Mouse (Mus musculus): ENCODE data around the gene Runx2. TPM values are rescaled to one million over a fixed set of nuclear protein-coding genes. Genes with fewer than 3 reads are reported as not detected.

Runx2 gene
- polyA plus RNA-seq, 1 experiment from 2014 or later, result 2.1 TPM

GRCm38 (mm10) chr17:44542706-44543105 is 271.9 kb downstream of the Runx2 start:
- H3K9me3 ChIP-seq, result no peaks in the 10 kb centered on the region
- H3K4me1 ChIP-seq, result peaks cover 19% of the 10 kb centered on the region
- WGBS, result 90% methylated on average over 3 of the region's 3 CpGs
- H3K4me3 ChIP-seq, result no peak overlapping the region
- H3K27me3 ChIP-seq (ENCODE audit: insufficient read depth, poor library complexity, severe bottlenecking), result peaks cover 16% of the 10 kb centered on the region; the same call in 1 of the 2 replicates
- no peaks in the 10 kb centered on the region for H3K36me3 ChIP-seq
- DNase-seq (ENCODE audit: low spot score), result no peak
- no peak overlapping the region for H3K27ac ChIP-seq

GRCm38 (mm10) chr17:44540699-44541098 is 273.9 kb downstream of the Runx2 start:
- Histone ChIP-seq H3K36me3 (no peaks in the 10 kb centered on the region), H3K27ac (no peak overlapping the region), H3K9me3 (no peaks in the 10 kb centered on the region), H3K27me3 (ENCODE audit: insufficient read depth, poor library complexity, severe bottlenecking) (no peaks in the 10 kb centered on the region), H3K4me1 (peaks cover 7% of the 10 kb centered on the region), H3K4me3 (no peak overlapping the region)
- WGBS, result 25% methylated on average over 5 of the region's 5 CpGs
- no peak for DNase-seq (ENCODE audit: low spot score)

GRCm38 (mm10) chr17:44538921-44539320 is 275.7 kb downstream of the Runx2 start:
- WGBS, result 63% methylated on average over 11 of the region's 11 CpGs
- Histone ChIP-seq H3K36me3 (no peaks in the 10 kb centered on the region), H3K27ac (no peak overlapping the region), H3K9me3 (no peaks in the 10 kb centered on the region), H3K27me3 (ENCODE audit: insufficient read depth, poor library complexity, severe bottlenecking) (no peaks in the 10 kb centered on the region), H3K4me3 (no peak overlapping the region), H3K4me1 (peaks cover 3% of the 10 kb centered on the region; the same call in 1 of the 2 replicates)
- DNase-seq (ENCODE audit: low spot score), result no peak

GRCm38 (mm10) chr17:44530000-44530399 is 284.6 kb downstream of the Runx2 start:
- Histone ChIP-seq H3K36me3 (no peaks in the 10 kb centered on the region), H3K4me1 (0 out of 2 replicates have a peak, but pooled peaks cover 4% of the 10 kb centered on the region), H3K9me3 (no peaks in the 10 kb centered on the region), H3K27me3 (ENCODE audit: insufficient read depth, poor library complexity, severe bottlenecking) (no peaks in the 10 kb centered on the region), H3K4me3 (no peak overlapping the region), H3K27ac (no peak overlapping the region)
- WGBS, result 69% methylated on average over 6 of the region's 6 CpGs
- no peak for DNase-seq (ENCODE audit: low spot score)

GRCm38 (mm10) chr17:44528617-44529016 is 286.0 kb downstream of the Runx2 start:
- H3K36me3 ChIP-seq, result no peaks in the 10 kb centered on the region
- no peak overlapping the region for H3K4me3 ChIP-seq
- H3K4me1 ChIP-seq, result 0 out of 2 replicates have a peak, but pooled peaks cover 4% of the 10 kb centered on the region
- 44% methylated on average over 4 of the region's 4 CpGs for WGBS
- no peaks in the 10 kb centered on the region for H3K27me3 ChIP-seq (ENCODE audit: insufficient read depth, poor library complexity, severe bottlenecking)
- no peak for DNase-seq (ENCODE audit: low spot score)
- no peak overlapping the region for H3K27ac ChIP-seq
- H3K9me3 ChIP-seq, result no peaks in the 10 kb centered on the region

GRCm38 (mm10) chr17:44524146-44524545 is 290.5 kb downstream of the Runx2 start:
- no peaks in the 10 kb centered on the region for H3K36me3 ChIP-seq
- DNase-seq (ENCODE audit: low spot score), result no peak
- no peaks in the 10 kb centered on the region for H3K27me3 ChIP-seq (ENCODE audit: insufficient read depth, poor library complexity, severe bottlenecking)
- H3K4me3 ChIP-seq, result no peak overlapping the region
- 80% methylated on average over 1 of the region's 1 CpGs for WGBS
- 0 out of 2 replicates have a peak, but pooled peaks cover 4% of the 10 kb centered on the region for H3K4me1 ChIP-seq
- H3K27ac ChIP-seq, result no peak overlapping the region
- H3K9me3 ChIP-seq, result no peaks in the 10 kb centered on the region

GRCm38 (mm10) chr17:44522906-44523305 is 291.7 kb downstream of the Runx2 start:
- H3K9me3 ChIP-seq, result no peaks in the 10 kb centered on the region
- no peak overlapping the region for H3K4me3 ChIP-seq
- DNase-seq (ENCODE audit: low spot score), result no peak
- WGBS, result 72% methylated on average over 5 of the region's 5 CpGs
- no peaks in the 10 kb centered on the region for H3K4me1 ChIP-seq
- H3K36me3 ChIP-seq, result no peaks in the 10 kb centered on the region
- H3K27me3 ChIP-seq (ENCODE audit: insufficient read depth, poor library complexity, severe bottlenecking), result no peaks in the 10 kb centered on the region
- no peak overlapping the region for H3K27ac ChIP-seq

DNA sequence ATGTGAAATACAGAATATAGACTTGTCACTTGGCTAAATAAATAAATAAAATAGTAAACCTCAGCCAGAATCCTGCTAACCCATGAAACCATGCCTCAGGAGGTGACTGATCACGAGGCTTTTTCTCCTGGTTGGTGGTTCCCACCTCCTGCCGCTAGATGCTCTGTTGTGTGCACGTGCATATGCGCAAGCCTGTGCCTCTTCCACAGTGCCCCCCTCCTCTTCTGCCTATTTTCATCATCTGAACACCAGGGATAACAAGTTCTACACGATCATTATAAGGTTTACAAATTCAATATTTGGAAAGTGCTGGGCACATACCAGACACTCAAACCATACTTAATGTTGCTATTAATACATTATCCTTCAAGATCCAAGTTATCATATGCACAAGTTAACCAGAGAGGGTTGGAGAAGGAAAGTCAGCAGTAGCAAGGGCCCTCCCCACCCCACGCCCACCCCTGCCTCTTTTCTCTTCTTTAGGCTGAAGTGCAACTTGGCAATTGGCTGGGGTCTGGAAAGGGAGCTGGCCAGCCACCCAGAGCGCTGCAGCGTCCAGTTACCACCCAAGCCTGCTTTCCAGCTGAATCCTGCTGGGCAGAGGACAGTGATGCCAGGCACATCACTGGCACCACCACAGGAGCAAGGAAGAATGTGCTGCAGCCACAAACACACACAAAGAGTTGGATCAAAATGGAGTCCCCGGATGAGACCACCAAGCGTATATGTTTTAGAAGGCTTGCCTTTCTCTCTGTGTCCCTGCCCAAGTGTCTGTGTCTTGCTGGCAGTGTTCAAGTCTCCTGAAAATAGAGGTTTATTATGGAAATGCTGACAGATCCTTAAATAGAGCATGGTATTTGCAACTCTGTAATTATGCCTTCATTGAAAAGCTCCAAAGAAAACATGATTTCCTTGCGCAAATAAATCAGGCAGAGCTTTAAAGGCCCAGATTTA is 294.2 kb downstream of the Runx2 start:
- no peak for DNase-seq (ENCODE audit: low spot score)
- Histone ChIP-seq H3K27ac (no peak overlapping the region), H3K9me3 (no peaks in the 10 kb centered on the region), H3K4me1 (no peaks in the 10 kb centered on the region), H3K4me3 (no peak overlapping the region), H3K36me3 (no peaks in the 10 kb centered on the region), H3K27me3 (ENCODE audit: insufficient read depth, poor library complexity, severe bottlenecking) (no peaks in the 10 kb centered on the region)
- 77% methylated on average over 11 of the region's 11 CpGs for WGBS

DNA sequence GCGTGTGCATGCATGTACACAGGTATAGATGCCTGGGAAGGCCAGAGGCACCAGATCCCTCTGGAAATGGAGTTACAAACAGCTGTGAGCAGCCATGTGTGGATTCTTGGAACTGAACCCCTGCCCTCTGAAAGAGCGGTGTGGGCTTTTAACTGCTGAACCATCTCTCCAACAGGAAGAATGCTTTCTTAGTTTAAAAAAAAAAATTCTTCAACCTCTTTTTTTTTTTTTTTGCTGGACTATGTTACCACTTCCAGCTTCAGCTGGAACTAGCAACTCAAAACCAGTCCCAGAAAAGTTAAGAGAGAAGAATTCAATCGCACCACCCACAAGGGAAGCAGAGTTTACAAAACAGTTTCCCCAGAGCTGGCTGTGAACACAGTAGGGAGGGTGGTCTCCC is 295.2 kb downstream of the Runx2 start:
- Histone ChIP-seq H3K36me3 (no peaks in the 10 kb centered on the region), H3K9me3 (no peaks in the 10 kb centered on the region), H3K4me1 (no peaks in the 10 kb centered on the region), H3K4me3 (no peak overlapping the region), H3K27me3 (ENCODE audit: insufficient read depth, poor library complexity, severe bottlenecking) (no peaks in the 10 kb centered on the region), H3K27ac (no peak overlapping the region)
- DNase-seq (ENCODE audit: low spot score), result no peak
- 87% methylated on average over 3 of the region's 3 CpGs for WGBS

GRCm38 (mm10) chr17:44518156-44518555 is 296.4 kb downstream of the Runx2 start:
- Histone ChIP-seq H3K4me1 (no peaks in the 10 kb centered on the region), H3K36me3 (no peaks in the 10 kb centered on the region), H3K4me3 (no peak overlapping the region), H3K9me3 (no peaks in the 10 kb centered on the region), H3K27me3 (ENCODE audit: insufficient read depth, poor library complexity, severe bottlenecking) (no peaks in the 10 kb centered on the region), H3K27ac (no peak overlapping the region)
- 91% methylated on average over 6 of the region's 6 CpGs for WGBS
- no peak for DNase-seq (ENCODE audit: low spot score)

- 57% methylated on average over 7 of the region's 7 CpGs for WGBS
- H3K27ac ChIP-seq, result no peak overlapping the region
- no peaks in the 10 kb centered on the region for H3K27me3 ChIP-seq (ENCODE audit: insufficient read depth, poor library complexity, severe bottlenecking)
- no peaks in the 10 kb centered on the region for H3K9me3 ChIP-seq
- H3K36me3 ChIP-seq, result no peaks in the 10 kb centered on the region
- no peaks in the 10 kb centered on the region for H3K4me1 ChIP-seq
- H3K4me3 ChIP-seq, result no peak overlapping the region
- no peak for DNase-seq (ENCODE audit: low spot score)
Measured at GRCm38 (mm10) chr17:44508198-44508715, 306.3 kb downstream of the Runx2 start.

GRCm38 (mm10) chr17:44507741-44508140 is 306.9 kb downstream of the Runx2 start:
- WGBS, result 77% methylated on average over 3 of the region's 3 CpGs
- no peaks in the 10 kb centered on the region for H3K4me1 ChIP-seq
- no peaks in the 10 kb centered on the region for H3K9me3 ChIP-seq
- no peaks in the 10 kb centered on the region for H3K36me3 ChIP-seq
- H3K27me3 ChIP-seq (ENCODE audit: insufficient read depth, poor library complexity, severe bottlenecking), result no peaks in the 10 kb centered on the region
- no peak overlapping the region for H3K27ac ChIP-seq
- H3K4me3 ChIP-seq, result no peak overlapping the region
- DNase-seq (ENCODE audit: low spot score), result no peak

GRCm38 (mm10) chr17:44506524-44506923 is 308.1 kb downstream of the Runx2 start:
- Histone ChIP-seq H3K4me1 (no peaks in the 10 kb centered on the region), H3K27ac (no peak overlapping the region), H3K9me3 (no peaks in the 10 kb centered on the region), H3K4me3 (no peak overlapping the region), H3K36me3 (no peaks in the 10 kb centered on the region), H3K27me3 (ENCODE audit: insufficient read depth, poor library complexity, severe bottlenecking) (no peaks in the 10 kb centered on the region)
- DNase-seq (ENCODE audit: low spot score), result no peak
- WGBS, result 60% methylated on average over 3 of the region's 3 CpGs
